ENCODE assay signal across 25 mouse cellular contexts in the genomic region with DNA sequence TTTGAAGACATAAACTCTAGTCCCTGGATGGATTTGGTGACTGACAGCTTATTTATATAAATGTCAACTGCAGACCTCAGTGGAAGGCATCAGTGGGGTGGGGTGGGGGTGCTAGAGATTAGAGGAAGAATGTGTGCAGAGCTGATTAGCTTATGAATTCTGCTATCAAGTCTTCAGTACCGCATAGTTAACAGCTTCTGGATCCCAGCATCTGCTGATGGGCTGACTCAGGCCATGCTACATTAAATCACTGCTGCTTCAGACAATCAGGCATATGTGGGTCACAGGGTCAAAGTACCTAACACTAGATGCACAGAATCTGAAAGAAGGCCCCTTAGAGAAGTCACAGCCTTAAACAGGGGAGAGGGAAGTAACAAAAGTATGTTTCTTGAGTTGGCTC.
A peak's percentile ranks its signal among the peaks of the same experiment; 100 is the strongest.
DNase-seq lines count a peak whose midpoint lies in the region; ATAC-seq and TF ChIP-seq lines count a peak whose summit lies in the region.
"Had no signal": no experiment of that assay in that cellular context is flagged by ENCODE, and none has a peak within 500 bp of the region (broad histone marks: within the 10 kb centered on the region; RNA-seq: fewer than 3 reads in every experiment).

No protein-coding gene starts in this region.

- DNase-seq in hindbrain, embryonic 14.5 days (ENCODE audit: low spot score): no peak
- DNase-seq in ES-E14 (ENCODE audit: low read depth, low spot score) (no peak), ZHBTc4 (ENCODE audit: low read depth, low spot score) (peak; percentile 7)
- no peak for DNase-seq in spleen, adult 12 weeks (ENCODE audit: low spot score)
- DNase-seq in Muller cell, postnatal 12 days (ENCODE audit: inconsistent ontology term): no peak
- DNase-seq in cerebellum, adult 8-10 months: no peak
- DNase-seq: adrenal gland, postnatal 14 days; B cell, adult 2 months; cerebellum, adult 2 months; gastrocnemius, postnatal 36 days; kidney, adult 9 months; kidney, postnatal 25 days; layer of hippocampus, adult 9-11 months; left cerebral cortex, postnatal 4 days; liver; lung, postnatal 10 days; right cerebral cortex, postnatal 4 days; thymus, postnatal 14 days had no signal

- no peak overlapping the region for H3K4me2 ChIP-seq in hindbrain, embryonic 13.5 days
- no peak overlapping the region for H3K4me2 ChIP-seq in hindbrain, embryonic 14.5 days (replicated peaks)
- no peak overlapping the region for H3K4me2 ChIP-seq in forebrain, embryonic 15.5 days (replicated peaks)
- H3K4me2 ChIP-seq: embryonic facial prominence, embryonic 13.5 days had no signal

- H3K9ac ChIP-seq in hindbrain, embryonic 13.5 days: no peak overlapping the region
- H3K9ac ChIP-seq in hindbrain, embryonic 14.5 days: no peak overlapping the region
- no peak overlapping the region for H3K9ac ChIP-seq in ES-E14 (ENCODE audit: insufficient read depth, low read depth, low read length, poor library complexity, severe bottlenecking)
- no peak overlapping the region for H3K9ac ChIP-seq in forebrain, embryonic 15.5 days (replicated peaks)
- H3K9ac ChIP-seq: embryonic facial prominence, embryonic 13.5 days had no signal

- H3K27ac ChIP-seq in hindbrain, embryonic 13.5 days: peak overlapping the region; percentile 64; the same call in 1 of the 2 replicates
- no peak overlapping the region for H3K27ac ChIP-seq in hindbrain, embryonic 14.5 days
- 0 out of 2 replicates have a peak overlapping the region, but pooled peaks have one; percentile 49 for H3K27ac ChIP-seq in ES-E14 (ENCODE audit: insufficient read depth, low read depth, low read length, poor library complexity, severe bottlenecking)
- H3K27ac ChIP-seq in forebrain, embryonic 15.5 days (replicated peaks): peak overlapping the region; percentile 52; the same call in 1 of the 2 replicates
- H3K27ac ChIP-seq: embryonic facial prominence, embryonic 13.5 days; heart, embryonic 10.5 days; left cerebral cortex, adult 2 months had no signal

- no peaks in the 10 kb centered on the region for H3K36me3 ChIP-seq in hindbrain, embryonic 13.5 days
- no peaks in the 10 kb centered on the region for H3K36me3 ChIP-seq in hindbrain, embryonic 14.5 days (replicated peaks; ENCODE audit: control insufficient read depth, insufficient read depth)
- no peaks in the 10 kb centered on the region for H3K36me3 ChIP-seq in ES-E14 (ENCODE audit: control insufficient read depth, insufficient read depth, low read length, poor library complexity, severe bottlenecking)
- no peaks in the 10 kb centered on the region for H3K36me3 ChIP-seq in forebrain, embryonic 15.5 days
- H3K36me3 ChIP-seq: embryonic facial prominence, embryonic 13.5 days; heart, embryonic 10.5 days had no signal

- 23% methylated on average over 1 of the region's 1 CpGs for WGBS in hindbrain, embryonic 13.5 days
- 6% methylated on average over 1 of the region's 1 CpGs for WGBS in hindbrain, embryonic 14.5 days
- WGBS in forebrain, embryonic 15.5 days: 3% methylated on average over 1 of the region's 1 CpGs

- H3K9me3 ChIP-seq in hindbrain, embryonic 13.5 days: no peaks in the 10 kb centered on the region
- no peaks in the 10 kb centered on the region for H3K9me3 ChIP-seq in hindbrain, embryonic 14.5 days (ENCODE audit: control insufficient read depth, low read length)
- H3K9me3 ChIP-seq in ES-E14 (ENCODE audit: control insufficient read depth, insufficient read depth, low read depth, low read length): no peaks in the 10 kb centered on the region
- H3K9me3 ChIP-seq in forebrain, embryonic 15.5 days: no peaks in the 10 kb centered on the region
- H3K9me3 ChIP-seq: embryonic facial prominence, embryonic 13.5 days; heart, embryonic 10.5 days had no signal

- no peaks in the 10 kb centered on the region for H3K27me3 ChIP-seq in hindbrain, embryonic 13.5 days
- no peaks in the 10 kb centered on the region for H3K27me3 ChIP-seq in hindbrain, embryonic 14.5 days (ENCODE audit: control insufficient read depth, insufficient read depth, low read length)
- no peaks in the 10 kb centered on the region for H3K27me3 ChIP-seq in forebrain, embryonic 15.5 days
- H3K27me3 ChIP-seq: embryonic facial prominence, embryonic 13.5 days; megakaryocyte, embryonic 14.5 days had no signal

- in situ Hi-C loops in ES-E14 (cut with MboI; ENCODE audit: low sequenced_read_pairs in 2 of 2, unreplicated experiment in 2 of 2): no loop called here

- no peak for ATAC-seq in hindbrain, embryonic 13.5 days (ENCODE audit: low FRiP score)
- ATAC-seq in hindbrain, embryonic 14.5 days (ENCODE audit: low FRiP score): no peak
- no peak for ATAC-seq in forebrain, embryonic 15.5 days (replicated peaks)
- ATAC-seq: activated CD4-positive, CD25-positive, alpha-beta regulatory T cell, adult 4 months had no signal

- peaks cover 38% of the 10 kb centered on the region for H3K4me1 ChIP-seq in hindbrain, embryonic 13.5 days (replicated peaks)
- H3K4me1 ChIP-seq in hindbrain, embryonic 14.5 days (replicated peaks; ENCODE audit: control insufficient read depth, insufficient read depth, low read length): peaks cover 28% of the 10 kb centered on the region
- peaks cover 1 to 6% of the 10 kb centered on the region in 2 experiments; a peak in 2 of 4 replicates for H3K4me1 ChIP-seq in ES-E14 (ENCODE audit: control insufficient read depth in 2 of 2, insufficient read depth in 2 of 2, low read length in 2 of 2, poor library complexity in 1 of 2)
- H3K4me1 ChIP-seq in forebrain, embryonic 15.5 days: peaks cover 18% of the 10 kb centered on the region

- H3K4me3 ChIP-seq in hindbrain, embryonic 13.5 days: no peak overlapping the region
- H3K4me3 ChIP-seq in hindbrain, embryonic 14.5 days (replicated peaks; ENCODE audit: low read length): no peak overlapping the region
- H3K4me3 ChIP-seq in ES-E14 (ENCODE audit: insufficient read depth in 1 of 2, low read depth in 1 of 2, low read length in 2 of 2, poor library complexity in 1 of 2, severe bottlenecking in 1 of 2): no peak overlapping the region
- H3K4me3 ChIP-seq in forebrain, embryonic 15.5 days: no peak overlapping the region
- H3K4me3 ChIP-seq: embryonic facial prominence, embryonic 13.5 days; heart, embryonic 10.5 days; left cerebral cortex, adult 2 months; megakaryocyte, embryonic 14.5 days had no signal

TF ChIP-seq in ES-E14, 5 proteins besides CTCF, POLR2A, EP300 and RAD21:
- no peak for TF ChIP-seq MAFK (IDR thresholded peaks at IDR 0.05; ENCODE audit: insufficient read depth, low read depth, low read length)
- TF ChIP-seq CHD2 (IDR thresholded peaks at IDR 0.05; ENCODE audit: low read depth, low read length): no peak
- no peak for TF ChIP-seq HCFC1 (IDR thresholded peaks at IDR 0.05; ENCODE audit: borderline replicate concordance, insufficient read depth, low read length)
- TF ChIP-seq ZNF384 (IDR thresholded peaks at IDR 0.05; ENCODE audit: low read depth, low read length): no peak
- TF ChIP-seq ZC3H11A (IDR thresholded peaks at IDR 0.05; ENCODE audit: borderline replicate concordance, low read depth, low read length): no peak
